Comparison of ENCODE assay signal across 8 mouse cellular contexts in genomic region chr16:45684815-45685214, GRCm38 (mm10). TPM values are rescaled to one million over a fixed set of nuclear protein-coding genes. Genes with fewer than 3 reads are reported as not detected.
A peak's percentile ranks its signal among the peaks of the same experiment; 100 is the strongest.
DNase-seq lines count a peak whose midpoint lies in the region.

No protein-coding gene starts in this region.

- intact Hi-C loops in heart, postnatal 36 days (cut with DNase I): loop anchor here (1.0 to 10.0 kb wide), 3 partner anchors 110 to 337 kb away; no protein-coding TSS in a partner anchor
- intact Hi-C loops in left cerebral cortex, postnatal 14 days (cut with DNase I): loop anchor here (2.0 to 10.0 kb wide), 2 partner anchors 40 to 130 kb away; partner anchors contain the start of gene Tagln3

- peak; percentile 35 for DNase-seq in ovary, postnatal 10 days (ENCODE audit: low spot score)
- no peak for DNase-seq in ovary, adult 18-20 months (ENCODE audit: low spot score)
- peak; percentile 62 for DNase-seq in ZHBTc4 (ENCODE audit: low read depth, low spot score)
- DNase-seq in cerebellum, postnatal 4 days (ENCODE audit: low spot score in 2 of 2): peak; percentile 64 to 85
- peak; percentile 53 to 72 for DNase-seq in heart, postnatal 36 days
- DNase-seq in left cerebral cortex, postnatal 14 days (ENCODE audit: low spot score in 2 of 2): peak; percentile 58 to 83
- DNase-seq in natural killer cell, adult 2 months (ENCODE audit: low spot score in 2 of 2): peak; percentile 29 to 33
- peak; percentile 24 for DNase-seq in yolk sac, embryonic 10.5 days (ENCODE audit: low spot score)

RNA-seq across cellular contexts. Expression of gene Tmprss7, which starts 8.6 kb away (rescaled TPM):
- total RNA-seq in heart, postnatal 36 days (2021): not detected
- 1 to 10 TPM; 5.2 to 8.5 TPM for total RNA-seq in left cerebral cortex, postnatal 14 days (2021)

RNA-seq across cellular contexts. Expression of gene BC016579, which starts 30.9 kb away (rescaled TPM):
- total RNA-seq in heart, postnatal 36 days (2021): not detected
- under 1 TPM; 0.15 to 0.21 TPM for total RNA-seq in left cerebral cortex, postnatal 14 days (2021)

RNA-seq across cellular contexts. Expression of gene Tagln3, which starts 39.6 kb away (rescaled TPM):
- under 1 TPM; 0.43 to 0.64 TPM for total RNA-seq in heart, postnatal 36 days (2021)
- 100 to 1,000 TPM; 302 to 304 TPM for total RNA-seq in left cerebral cortex, postnatal 14 days (2021)

RNA-seq across cellular contexts. Expression of gene Abhd10, which starts 57.9 kb away (rescaled TPM):
- 10 to 100 TPM; 15.2 to 17.9 TPM for total RNA-seq in heart, postnatal 36 days (2021)
- 10 to 100 TPM; 20.1 to 22.5 TPM for total RNA-seq in left cerebral cortex, postnatal 14 days (2021)

Comparison
In these comparisons a context has a peak if more than half of its experiments do, and no peak if none do; other contexts are left out.
1. RNA of gene Tmprss7, which starts 8.6 kb away (total RNA-seq): 5.2 to 8.5 TPM in left cerebral cortex, postnatal 14 days; not detected in heart, postnatal 36 days; every median in the first group is over 4 times any median in the second.
2. RNA of gene Tagln3, which starts 39.6 kb away (total RNA-seq): 302 to 304 TPM in left cerebral cortex, postnatal 14 days; 0.43 to 0.64 TPM in heart, postnatal 36 days; every median in the first group is over 100 times any median in the second.